Mouse (Mus musculus) B cell, adult (primary cell): ENCODE results near the gene Zfp600. TPM values are rescaled to one million over a fixed set of nuclear protein-coding genes. Genes with fewer than 3 reads are reported as not detected.

ENCODE experiments used
- total RNA-seq: library from RNA; stranded (reverse); gene quantifications from 4 replicates; pipeline ENCODE4 v1.2.4, GENCODE M21; 2023; ENCODE audit not compliant: inconsistent age

Zfp600 gene
- total RNA-seq = not detected in 4 replicates

DNA sequence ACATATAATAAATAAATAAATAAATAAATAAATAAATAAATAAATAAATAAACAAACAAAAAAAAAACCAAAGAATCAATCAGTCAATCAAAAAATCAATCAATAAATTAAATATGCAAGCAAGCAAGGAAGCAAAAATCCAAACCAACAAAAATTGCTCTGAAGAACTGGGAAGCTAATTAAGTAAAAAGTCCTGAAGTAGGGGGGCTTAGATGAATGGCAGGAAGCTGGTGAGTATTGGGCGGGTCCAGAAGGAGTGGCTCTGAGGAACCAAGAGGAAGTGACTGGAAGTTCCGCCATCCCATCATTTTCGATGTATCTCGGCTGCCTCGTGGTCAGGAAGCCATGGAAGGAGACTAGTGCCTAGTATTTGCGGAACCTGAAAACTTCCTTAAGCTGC is at the start of gene Zfp600:
Gene Zfp600, plus strand, starts transcription at position 301 of the 400 bp plus-strand sequence.

Other genes with a start within 250 kb of the Zfp600 start
- 1.9 to 3.2 TPM (median 2.8 TPM) in 4 replicates for gene Zfp987, start 59.5 kb upstream of the Zfp600 start, total RNA-seq